Mouse (Mus musculus): ENCODE results near the gene Igf2r.

GRCm38 (mm10) chr17:12684412-12684811, 85.1 kb downstream of the Igf2r start:
- TF ChIP-seq CTCF (IDR thresholded peaks at IDR 0.05; ENCODE audit: insufficient read depth, low read depth, low read length) (no peak), POLR2A (IDR thresholded peaks at IDR 0.05; ENCODE audit: insufficient read depth, low read depth, low read length) (no peak)

All from olfactory bulb, adult 2 months (tissue).